16 mouse cellular contexts compared by ENCODE assay signal in genomic region chr3:17824201-17824600, GRCm38 (mm10).
"Had no signal": no experiment of that assay in that cellular context is flagged by ENCODE, and none has a peak within 500 bp of the region (broad histone marks: within the 10 kb centered on the region; RNA-seq: fewer than 3 reads in every experiment).

No protein-coding gene starts in this region.

- H3K27me3 ChIP-seq: limb, embryonic 12.5 days; liver, embryonic 13.5 days; lung, embryonic 15.5 days; megakaryocyte, embryonic 14.5 days; stomach, embryonic 15.5 days had no signal

- DNase-seq: liver; liver, embryonic 13.5 days; liver, postnatal 0 days; lung, postnatal 14 days; right cerebral cortex, postnatal 4 days; spleen, adult 18-20 months; thymus, adult 2 months; thymus, postnatal 25 days had no signal

- H3K9me3 ChIP-seq: limb, embryonic 12.5 days; liver, embryonic 13.5 days; lung, embryonic 15.5 days; megakaryocyte, embryonic 14.5 days; stomach, embryonic 15.5 days had no signal

- H3K27ac ChIP-seq: kidney, postnatal 0 days; layer of hippocampus, adult 2 months; limb, embryonic 12.5 days; liver, embryonic 13.5 days; lung, embryonic 15.5 days; macrophage; stomach, embryonic 15.5 days had no signal

- H3K9ac ChIP-seq: limb, embryonic 12.5 days; liver, embryonic 13.5 days; liver, postnatal 0 days; lung, embryonic 15.5 days; stomach, embryonic 15.5 days had no signal

- H3K36me3 ChIP-seq: limb, embryonic 12.5 days; liver, embryonic 13.5 days; lung, embryonic 15.5 days; stomach, embryonic 15.5 days had no signal

- ATAC-seq: liver, postnatal 0 days had no signal

- H3K4me3 ChIP-seq: layer of hippocampus, adult 2 months; limb, embryonic 12.5 days; liver, embryonic 13.5 days; lung, embryonic 15.5 days; megakaryocyte, embryonic 14.5 days; myocyte; stomach, embryonic 15.5 days had no signal

- H3K4me2 ChIP-seq: limb, embryonic 12.5 days; liver, embryonic 13.5 days; lung, embryonic 15.5 days; stomach, embryonic 15.5 days had no signal

- H3K4me1 ChIP-seq: limb, embryonic 12.5 days; liver, embryonic 13.5 days; lung, embryonic 15.5 days; megakaryocyte, embryonic 14.5 days; stomach, embryonic 15.5 days had no signal
